Mouse (Mus musculus): ENCODE measurements around the gene Ypel1.
A peak's percentile ranks its signal among the peaks of the same experiment; 100 is the strongest.

The Ypel1 gene

GRCm38 (mm10) chr16:17069511-17070443 is at the start of gene Ypel1:
Gene Ypel1, plus strand, starts transcription at chr16:17069696.
- DNase-seq, result peak; percentile 91 to 94

DNA sequence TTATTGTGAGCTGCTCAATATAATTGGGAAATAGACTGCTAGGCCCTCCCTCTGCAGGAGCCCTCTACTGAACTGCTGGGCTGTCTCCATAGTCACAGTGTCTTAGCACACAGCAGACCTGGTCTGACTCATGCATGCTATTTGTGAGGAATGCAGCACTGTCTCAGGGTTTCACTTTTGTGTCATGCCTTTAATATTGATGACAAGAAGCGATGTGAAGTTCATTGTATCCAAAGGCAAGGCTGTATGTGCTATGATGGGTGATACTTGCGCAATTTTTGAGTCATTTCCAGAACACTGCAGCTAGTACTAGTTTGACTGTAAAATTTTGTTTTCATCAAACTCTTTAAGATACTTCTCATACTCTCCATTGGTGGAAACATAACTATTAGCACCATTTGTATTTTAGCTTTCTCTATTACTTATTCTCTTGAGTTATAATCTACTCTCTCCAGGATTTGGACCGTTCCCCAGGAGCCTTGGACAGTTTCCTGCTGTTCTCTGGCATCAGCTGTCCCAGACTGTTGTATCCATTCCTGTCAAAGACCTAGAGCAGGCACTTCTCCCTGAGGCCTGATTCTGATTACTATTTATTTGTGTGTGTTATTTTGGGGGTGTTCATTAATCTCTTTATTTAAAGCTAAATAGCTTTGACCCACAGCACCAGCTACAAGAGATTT is 44.9 kb upstream of the Ypel1 start:
- peak; percentile 31 to 59 for DNase-seq

- DNase-seq, result no peak
These were observed 39.4 kb upstream of the Ypel1 start for GRCm38 (mm10) chr16:17029971-17030695.

GRCm38 (mm10) chr16:17033754-17034153 is 35.7 kb upstream of the Ypel1 start:
- no peak for DNase-seq

DNA sequence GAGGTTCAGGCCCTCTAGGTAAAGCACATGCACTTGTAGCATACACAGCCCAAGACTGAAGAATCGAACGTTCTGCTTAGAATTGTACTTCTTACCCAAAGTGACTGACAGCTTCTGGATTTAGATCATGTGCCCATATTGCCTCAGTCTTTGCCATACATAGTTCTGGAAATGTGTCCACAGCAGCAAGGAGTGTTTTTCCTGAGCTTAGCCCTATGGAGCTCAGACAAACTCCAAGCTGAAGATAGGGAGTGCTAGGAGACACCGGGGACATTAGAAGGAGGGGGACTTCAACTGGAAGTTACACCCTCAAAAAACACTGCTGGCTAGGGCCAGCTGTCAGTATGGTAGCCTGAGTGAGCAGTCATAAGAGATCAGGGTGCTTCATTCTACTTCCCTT is 28.8 kb upstream of the Ypel1 start:
- DNase-seq, result no peak

- no peak for DNase-seq
These were observed 28.1 kb upstream of the Ypel1 start for GRCm38 (mm10) chr16:17041417-17041816.

DNA sequence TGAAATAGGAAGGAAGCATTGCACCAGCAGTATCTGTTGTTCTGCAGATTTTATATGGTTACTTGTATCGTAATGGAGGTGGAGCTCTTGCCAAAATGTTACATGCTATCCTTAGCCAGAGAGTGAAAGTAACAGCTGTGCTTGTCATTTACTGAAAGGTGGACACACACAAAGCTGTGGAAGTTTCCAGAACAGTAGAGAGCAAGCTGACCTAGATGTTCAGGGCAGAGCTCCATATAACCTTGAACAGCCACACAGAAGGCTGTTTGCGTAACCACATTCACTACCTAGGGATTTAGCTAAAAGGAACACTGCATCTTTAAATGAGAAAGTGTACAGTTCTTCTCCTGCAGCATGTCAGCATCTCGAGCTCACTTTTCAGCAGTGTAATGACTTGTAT is 25.2 kb upstream of the Ypel1 start:
- DNase-seq, result no peak

DNA sequence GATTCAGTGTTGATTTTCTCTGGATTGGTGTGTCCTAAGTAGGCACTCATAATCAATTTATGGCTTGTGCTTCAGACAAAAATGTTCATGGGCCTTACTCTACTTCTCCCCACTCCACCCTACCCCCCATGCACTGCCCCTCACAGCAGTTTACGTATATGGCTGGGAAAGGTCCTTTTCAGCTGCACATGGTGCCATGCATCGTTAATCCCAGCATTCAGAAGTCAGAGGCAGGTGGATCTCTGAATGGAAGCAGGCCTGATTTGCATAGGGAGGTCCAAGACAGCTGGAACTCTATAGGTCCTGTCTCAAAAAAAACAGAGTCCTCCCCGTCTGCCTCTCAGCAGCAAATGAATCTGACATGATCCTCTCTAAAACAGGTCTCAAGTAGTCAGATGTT is 24.2 kb upstream of the Ypel1 start:
- DNase-seq, result no peak

DNA sequence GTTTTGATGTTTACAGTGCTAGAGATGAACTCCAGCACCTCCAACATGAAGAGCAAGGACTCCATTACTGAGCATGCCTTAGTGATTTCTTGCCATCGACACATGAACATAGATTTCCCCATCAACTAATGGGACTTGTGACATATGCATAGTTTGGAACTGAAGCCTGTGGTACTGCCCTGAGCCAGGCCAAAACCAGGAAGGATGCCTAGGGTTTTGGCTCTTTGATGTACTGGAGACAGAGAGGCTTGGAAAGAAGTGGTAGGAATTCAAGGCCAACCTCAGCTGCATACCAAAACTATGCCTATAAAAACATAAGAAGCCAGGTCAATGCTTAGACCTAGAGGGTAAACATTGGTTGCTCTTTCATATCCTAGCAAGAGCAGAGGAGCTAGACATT is 19.6 kb upstream of the Ypel1 start:
- no peak for DNase-seq

DNA sequence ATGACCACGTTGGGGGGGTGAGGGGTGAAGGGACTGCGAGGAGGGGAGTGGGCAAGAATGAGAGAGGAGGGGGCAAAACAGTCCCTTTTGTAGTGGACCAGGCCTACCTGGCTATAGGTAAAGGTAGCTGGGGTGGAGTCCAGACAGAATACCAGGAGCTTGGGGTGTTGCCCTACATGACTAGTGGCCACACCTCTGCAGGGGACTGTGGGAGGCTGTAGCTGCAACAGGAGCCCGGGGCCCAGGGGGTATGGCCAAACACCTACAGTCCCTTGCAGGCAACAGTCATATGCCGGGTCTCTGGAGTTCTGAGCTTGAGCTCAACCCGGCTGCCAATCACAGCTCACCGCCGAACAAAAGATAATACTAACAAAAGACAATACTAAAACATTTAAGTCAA is 17.4 kb upstream of the Ypel1 start:
- no peak for DNase-seq

DNA sequence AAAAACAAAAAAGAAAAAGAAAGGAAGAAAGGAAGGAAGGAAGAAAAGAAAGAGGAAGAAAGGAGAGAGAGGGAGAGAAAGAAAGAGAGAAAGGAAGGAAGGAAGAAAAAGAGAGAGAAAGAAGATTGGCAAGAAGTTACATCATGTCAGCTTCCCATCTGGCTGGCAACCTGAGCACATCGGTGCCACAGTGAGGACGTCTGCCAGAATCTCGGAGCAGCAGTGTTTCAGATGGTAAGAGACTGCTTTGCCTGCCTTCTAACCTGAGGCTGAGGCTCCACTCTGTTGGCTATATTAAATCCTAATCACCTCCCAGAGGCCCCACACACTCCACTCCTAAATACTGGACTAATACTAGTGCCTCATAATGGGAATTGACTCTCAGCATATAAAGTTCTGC is 15.6 kb upstream of the Ypel1 start:
- peak; percentile 48 to 60 for DNase-seq

GRCm38 (mm10) chr16:17055584-17055983 is 13.9 kb upstream of the Ypel1 start:
- no peak for DNase-seq

DNA sequence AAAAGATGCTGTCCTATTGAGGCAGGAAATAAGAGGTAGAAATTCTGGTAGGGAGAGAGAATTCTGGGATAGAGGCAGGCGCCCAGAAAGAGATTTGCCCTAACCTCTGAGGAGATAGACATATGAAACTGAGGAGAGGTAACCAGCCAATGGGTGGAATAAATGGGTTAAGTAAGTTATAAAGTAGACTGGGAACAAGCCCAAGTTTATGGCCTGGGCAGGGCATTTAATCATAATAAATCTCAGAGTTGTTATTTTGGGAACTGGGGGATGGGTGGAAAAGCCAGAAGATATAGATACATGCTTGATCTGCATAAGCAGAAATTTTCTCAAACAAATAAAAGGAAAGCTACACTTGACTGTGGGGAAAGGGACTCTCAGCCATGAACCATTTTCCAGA is 7.2 kb upstream of the Ypel1 start:
- no peak for DNase-seq

DNA sequence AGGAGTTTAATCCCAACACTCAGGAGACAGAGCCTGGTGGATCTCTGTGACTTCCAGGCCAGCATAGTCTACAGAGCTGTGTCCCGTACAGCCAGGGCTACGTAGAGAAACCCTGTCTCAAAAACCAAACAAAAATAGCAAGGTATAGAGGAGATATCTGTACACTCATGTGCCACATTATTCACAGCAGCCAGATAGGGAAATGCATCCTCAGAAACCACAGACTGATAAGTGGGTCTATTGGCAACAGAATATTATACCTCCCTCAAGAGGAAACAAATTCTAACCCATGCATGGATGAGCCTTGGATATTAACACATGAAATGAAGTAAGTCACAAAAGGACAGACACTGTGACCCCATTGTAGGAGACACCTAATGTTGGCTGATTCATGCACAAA is 1.9 kb upstream of the Ypel1 start:
- DNase-seq, result no peak

GRCm38 (mm10) chr16:17070716-17071115 is 1.2 kb downstream of the Ypel1 start:
- no peak for DNase-seq

DNA sequence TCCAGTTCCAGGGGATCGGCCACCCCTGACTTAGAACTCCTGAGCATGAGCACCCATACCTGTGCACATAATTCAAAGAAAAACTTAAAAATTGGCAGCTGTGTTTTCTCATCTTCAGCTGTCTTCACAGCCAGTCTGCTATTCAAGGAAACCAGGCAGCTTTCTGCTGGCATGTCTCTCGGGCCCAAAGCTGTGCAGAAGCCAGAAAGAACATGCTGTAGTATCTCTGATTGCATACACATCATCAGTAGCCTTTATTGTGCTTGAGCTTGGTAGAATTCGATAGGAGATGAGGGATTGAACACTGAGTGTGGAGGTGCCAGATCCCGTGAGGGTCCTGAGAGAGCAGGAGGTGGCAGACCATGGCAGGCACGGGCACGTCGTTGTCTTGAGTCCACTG is 3.5 kb downstream of the Ypel1 start:
- no peak for DNase-seq

DNA sequence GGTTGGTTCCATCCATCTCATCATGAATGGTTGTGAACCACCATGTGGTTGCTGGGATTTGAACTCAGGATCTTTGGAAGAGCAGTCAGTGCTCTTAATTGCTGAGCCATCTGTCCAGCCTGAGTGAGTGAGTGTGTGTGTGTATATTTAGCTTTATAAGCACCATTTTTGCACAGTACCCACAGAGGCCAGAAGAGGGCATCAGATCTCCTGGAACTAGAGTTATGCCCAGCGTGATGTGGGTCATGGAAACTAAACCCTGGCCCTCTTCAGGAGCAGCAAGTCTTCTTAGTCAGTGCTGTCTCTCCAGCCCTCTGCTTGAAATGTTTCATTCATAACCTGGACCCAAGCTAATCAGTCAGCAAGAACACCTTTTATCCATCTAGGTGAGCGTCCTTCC is 6.8 kb downstream of the Ypel1 start:
- DNase-seq, result peak in 1 of 2 experiments; percentile 42

DNA sequence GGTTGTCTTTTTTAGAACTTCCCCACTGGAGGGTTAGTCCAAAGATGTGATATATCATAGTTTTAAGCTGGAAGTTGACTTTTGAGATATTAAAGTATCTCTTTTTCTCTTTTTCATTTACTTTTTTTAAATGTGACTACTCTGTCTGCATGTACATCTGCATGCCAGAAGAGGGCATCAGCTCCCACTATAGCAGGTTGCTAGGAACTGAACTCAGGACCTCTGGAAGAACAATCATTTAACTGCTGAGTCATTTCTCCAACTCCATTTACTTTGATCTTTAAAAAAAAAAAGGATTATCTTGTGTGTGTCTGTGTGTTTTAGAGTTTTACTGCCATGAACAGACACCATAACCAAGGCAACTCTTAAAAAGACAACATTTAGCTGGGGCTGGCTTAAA is 7.4 kb downstream of the Ypel1 start:
- DNase-seq, result no peak

- no peak for DNase-seq
These were observed 8.6 kb downstream of the Ypel1 start for GRCm38 (mm10) chr16:17078101-17078500.

DNA sequence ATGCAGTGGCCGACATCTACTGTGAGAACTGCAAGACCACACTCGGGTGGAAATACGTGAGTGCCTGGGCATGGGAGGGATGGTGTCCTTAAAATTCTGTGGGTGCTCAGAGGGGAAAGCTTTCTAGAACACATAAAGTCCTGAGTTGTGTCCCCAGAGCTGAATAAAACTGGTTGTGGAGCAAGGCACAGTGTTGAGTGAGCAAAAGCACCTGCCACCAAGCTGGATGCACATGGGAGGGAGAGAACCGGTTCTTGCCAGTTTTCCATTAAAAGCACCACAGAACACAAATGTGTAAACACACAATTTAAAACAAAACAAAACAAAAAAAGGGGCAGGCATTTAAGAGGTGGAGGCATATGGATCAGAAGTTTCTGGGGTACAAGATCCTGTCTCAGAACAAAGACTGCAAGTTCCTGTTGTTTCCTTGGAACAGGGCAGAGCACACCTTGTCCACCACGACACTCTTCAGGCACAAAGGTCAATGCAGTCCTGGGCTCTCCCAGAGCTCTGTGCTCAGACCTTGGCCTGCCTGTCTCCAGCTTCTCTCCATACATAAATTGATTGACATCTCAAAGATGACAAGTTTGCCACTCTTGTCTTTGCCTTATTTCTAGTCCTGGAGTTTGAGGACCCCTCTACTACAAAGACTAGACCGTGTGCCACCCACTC is 12.8 kb downstream of the Ypel1 start:
- DNase-seq, result no peak

DNA sequence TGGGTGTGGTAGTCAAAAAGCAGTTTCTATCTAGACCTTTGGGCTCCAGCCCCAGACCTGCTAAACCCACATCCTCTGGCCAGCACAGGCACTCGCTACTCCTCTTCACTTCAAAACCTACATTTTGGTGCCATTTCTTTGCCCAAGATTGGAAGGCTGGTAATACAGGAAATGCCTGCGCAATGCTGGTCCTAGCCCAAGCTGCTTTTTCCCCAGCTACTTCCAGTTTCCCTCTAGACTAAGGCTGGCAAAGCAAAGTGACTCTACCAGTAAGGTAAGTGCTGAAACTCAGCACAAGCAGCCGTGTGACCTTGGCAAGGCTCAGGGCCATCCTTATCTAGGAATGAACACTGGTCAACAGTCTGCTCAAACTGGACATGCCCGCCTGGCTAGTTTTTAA is 16.1 kb downstream of the Ypel1 start:
- no peak for DNase-seq

- no peak for DNase-seq
These were observed 16.7 kb downstream of the Ypel1 start for GRCm38 (mm10) chr16:17086241-17086640.

- DNase-seq, result no peak
These were observed 17.2 kb downstream of the Ypel1 start for GRCm38 (mm10) chr16:17086669-17087193.
